Mouse (Mus musculus) bone marrow macrophage, adult 2 months (primary cell): ENCODE results near the gene Gabarapl1.

Experiments used
- CTCF ChIP-seq: IDR thresholded peaks from 2 replicates; pipeline ENCODE4 v1.5.1; 2012; ENCODE audit warnings: low read depth, mild to moderate bottlenecking, low read length, moderate library complexity
- POLR2A ChIP-seq: IDR thresholded peaks from 2 replicates; pipeline ENCODE4 v1.6.1; 2012; ENCODE audit warnings: mild to moderate bottlenecking, low read depth, low read length, borderline replicate concordance

GRCm38 (mm10) chr6:129547277-129547676 is 14.3 kb downstream of the Gabarapl1 start:
- TF ChIP-seq POLR2A, result no peak
- TF ChIP-seq CTCF, result no peak
